Mouse (Mus musculus): ENCODE results near the gene Atp8b3.

Gene Atp8b3

DNA sequence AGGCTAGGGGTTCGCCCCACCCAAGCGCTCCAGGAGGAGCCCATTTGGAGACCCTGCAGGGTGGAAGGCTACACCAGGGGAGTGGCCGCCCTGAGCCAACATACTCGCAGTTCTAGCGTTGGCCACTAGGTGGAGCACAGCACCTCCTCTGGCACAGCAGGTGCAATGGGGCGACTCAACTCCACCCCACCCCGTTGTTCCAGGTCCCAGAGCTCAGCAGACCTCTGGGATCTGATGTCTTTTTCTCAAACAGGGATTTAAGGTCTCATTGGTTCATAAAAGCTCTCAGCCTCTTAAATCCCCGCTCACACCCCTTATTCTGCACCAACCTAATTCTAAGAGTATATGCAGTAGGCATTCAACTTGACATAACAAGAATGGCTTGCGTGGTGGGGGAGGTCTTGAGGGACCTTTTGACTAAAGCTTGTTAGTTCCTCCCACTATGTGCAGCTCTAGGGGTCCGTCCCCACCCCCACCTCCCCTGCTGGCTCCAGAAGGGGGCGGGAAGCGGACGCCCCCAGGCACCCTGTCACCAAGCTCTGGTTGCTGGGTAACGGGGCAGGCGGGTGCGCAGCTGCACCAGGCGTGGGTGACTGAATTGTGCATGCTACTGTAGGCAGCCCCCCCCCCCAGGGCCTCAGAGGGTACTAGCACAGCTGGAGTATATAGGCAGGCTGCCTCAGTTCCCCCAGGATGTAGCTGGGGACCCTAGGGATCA is 27.6 kb upstream of the Atp8b3 start:
- DNase-seq = peak; percentile 91 to 94

DNA sequence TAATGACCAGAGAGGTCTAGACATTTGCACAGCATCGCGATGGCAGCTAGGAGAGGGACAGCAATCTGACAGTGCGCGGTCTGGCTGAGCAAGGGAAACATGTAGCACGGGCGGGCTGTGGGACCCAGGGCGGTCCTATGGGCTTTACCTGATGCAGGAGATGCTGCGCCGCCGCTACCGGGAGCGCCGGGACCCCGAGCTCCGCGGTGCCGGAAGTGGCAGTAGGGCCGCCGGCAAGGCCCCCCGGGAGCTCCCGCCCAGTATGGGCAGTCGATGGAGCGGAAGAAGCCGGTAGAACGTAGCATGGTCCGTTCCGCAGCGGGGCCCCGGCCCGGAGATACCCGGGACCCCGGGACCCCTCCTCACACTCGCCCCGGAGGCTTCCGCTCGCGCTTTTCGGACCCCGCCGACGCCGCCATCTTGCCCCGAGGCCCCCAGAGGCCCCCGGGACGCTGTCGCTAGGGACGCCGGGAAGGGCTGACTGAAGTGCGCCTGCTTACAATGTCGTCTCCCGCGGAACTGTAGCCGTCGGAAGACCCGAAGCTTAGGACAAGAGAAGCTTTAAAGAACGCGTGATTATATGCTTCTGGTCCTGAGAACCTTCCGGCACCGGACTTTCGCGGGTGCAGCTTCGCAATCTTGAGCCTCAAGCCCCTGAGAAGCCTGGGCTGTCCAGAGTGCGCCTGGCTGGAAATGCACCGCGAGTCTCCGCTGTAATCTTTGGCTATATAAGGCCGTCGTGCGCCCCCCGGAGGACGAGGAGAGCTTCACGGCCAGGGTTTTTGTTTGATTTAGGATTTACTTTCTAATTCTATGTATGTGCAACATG is 22.4 kb upstream of the Atp8b3 start, which contains the start of gene Rexo1:
Gene Rexo1 (minus strand): TSS at position 445 of the 829 bp plus-strand sequence.
- DNase-seq = peak; percentile 92 to 97

- DNase-seq = no peak
Measured at GRCm38 (mm10) chr10:80560621-80561020, 21.7 kb upstream of the Atp8b3 start.

GRCm38 (mm10) chr10:80559431-80559830 is 20.5 kb upstream of the Atp8b3 start:
- no peak for DNase-seq

- DNase-seq = peak; percentile 84 to 85
Measured at GRCm38 (mm10) chr10:80557346-80557965, 18.5 kb upstream of the Atp8b3 start.

- DNase-seq = no peak
Measured at GRCm38 (mm10) chr10:80553997-80554396, 15.1 kb upstream of the Atp8b3 start.

DNA sequence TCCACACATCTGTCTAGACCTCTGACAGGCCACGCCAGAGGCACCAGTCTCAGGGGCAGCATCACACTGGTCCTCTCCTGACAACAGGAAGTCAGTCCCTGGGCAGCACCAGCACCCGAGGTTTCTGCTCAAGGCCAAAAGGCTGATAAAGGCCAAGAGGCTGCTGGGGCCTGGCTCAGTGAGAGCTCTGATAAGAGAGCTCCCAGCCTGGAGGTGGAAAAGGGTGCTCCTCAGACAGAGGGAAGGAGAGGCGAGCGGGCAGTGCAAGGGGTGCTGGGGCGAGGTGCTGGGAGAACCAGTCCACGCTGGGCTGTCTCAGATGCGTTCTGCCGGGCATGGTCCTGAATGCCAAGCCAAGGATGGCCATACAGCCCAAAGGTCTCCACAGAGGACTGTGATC is 14.7 kb upstream of the Atp8b3 start:
- DNase-seq = no peak

GRCm38 (mm10) chr10:80552364-80552763 is 13.4 kb upstream of the Atp8b3 start:
- DNase-seq = no peak

DNA sequence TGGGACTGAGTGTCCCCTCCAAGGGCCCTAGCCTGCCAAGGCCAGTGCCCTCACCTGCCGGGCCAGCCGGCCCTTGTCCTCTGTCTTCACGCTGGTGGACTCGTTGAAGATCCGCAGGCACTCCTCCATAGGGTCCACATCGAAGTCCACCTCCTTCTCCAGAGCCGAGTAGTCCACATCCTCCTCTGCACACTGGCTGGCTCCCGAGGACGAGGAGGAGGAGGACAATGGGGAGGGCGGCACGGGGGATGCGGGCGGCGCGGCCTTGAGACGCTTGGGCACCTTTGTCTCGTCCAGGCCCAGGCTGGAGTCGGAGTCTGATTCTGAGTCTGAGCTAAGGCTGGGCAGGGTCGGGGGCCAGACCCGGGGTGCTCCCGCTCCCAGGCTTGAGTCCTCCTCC is 10.4 kb upstream of the Atp8b3 start:
- no peak for DNase-seq

DNA sequence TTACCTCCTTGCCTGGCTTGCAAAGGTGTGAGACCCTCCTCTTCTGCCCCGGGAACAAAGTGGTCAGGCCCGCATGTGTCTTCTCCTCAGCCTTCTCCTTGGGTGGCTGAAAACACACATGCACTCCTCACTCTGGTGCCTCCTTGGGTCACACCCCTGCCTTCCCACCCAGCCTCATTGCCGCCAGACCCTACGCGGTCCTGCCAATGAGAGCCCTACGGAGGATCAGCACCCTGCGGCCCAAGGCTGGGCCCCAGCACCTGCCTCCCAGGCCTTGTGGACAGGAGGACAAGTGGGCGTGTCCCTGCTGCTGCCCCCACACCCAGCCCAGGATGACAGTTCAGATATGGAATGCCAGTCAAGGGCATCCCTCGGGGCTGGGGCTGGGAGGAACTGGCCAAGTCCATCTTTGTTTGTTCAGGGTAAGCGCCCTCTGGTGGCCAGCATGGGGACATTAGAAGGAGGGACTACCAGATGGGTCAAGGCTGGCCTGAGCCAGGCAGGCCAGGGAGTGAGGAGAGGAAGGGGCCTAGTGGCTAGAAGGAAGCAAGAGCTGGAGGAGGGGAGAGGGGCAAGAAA is 9.6 kb upstream of the Atp8b3 start:
- peak; percentile 72 to 74 for DNase-seq

- DNase-seq = no peak
Measured at GRCm38 (mm10) chr10:80547539-80547938, 8.6 kb upstream of the Atp8b3 start.

DNA sequence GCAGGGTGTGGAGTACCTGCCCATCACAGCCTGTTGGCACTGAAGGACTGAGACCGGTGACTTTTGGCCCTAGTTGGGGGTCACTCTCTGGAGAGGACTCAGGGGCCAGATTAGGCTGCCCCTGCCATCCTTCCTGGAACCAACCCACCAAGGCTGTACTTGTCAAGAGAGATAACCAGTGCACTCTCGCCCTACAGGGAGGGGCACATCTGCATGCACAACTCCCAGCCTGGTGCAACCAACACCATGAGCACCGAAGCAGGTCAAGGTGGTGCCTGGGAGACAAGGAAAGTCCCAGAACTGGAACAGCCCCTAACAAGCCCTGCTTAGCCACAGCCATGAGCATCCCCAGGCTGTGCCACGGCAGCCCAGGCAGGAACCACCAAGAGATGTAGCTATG is 8.0 kb upstream of the Atp8b3 start:
- DNase-seq = no peak

DNA sequence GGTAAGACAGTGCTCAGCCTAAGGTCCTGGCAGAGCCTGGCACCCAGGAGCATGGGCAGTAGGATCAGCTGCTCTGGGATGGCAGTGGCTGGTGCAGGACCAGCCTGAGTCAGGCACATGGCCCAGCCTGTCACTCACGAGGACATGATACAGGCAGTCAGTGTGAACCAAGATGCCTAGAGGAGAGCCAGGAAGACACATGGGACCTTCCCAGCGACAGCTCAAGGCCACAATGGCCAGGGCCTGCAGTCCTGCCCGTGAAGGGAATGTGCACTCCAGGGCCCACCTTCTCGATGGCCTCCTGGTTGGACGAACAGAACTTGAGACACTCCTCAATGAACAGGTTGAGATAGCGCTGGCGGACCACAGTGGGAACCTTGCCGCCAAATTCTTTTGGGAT is 6.7 kb upstream of the Atp8b3 start:
- DNase-seq = no peak

DNA sequence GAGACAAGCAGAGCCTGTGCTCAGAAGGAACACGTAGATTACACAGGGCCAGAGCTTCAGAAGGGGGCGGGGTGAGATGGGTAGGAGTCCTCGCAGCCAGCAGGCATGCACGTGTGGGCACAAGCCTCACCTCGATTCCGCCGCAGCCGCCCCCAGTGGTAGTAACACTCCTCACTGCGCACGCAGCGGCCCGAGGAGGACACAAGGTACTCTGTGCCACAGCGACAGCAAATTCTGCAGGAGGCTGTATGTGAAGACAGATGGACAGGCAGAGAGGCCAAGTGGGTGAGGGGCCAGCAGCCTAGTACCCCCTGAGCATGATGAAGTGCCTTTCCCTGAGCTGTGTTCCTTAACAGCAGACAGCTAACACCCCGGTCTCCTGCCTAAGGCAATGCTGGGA is 4.9 kb upstream of the Atp8b3 start:
- DNase-seq = no peak

GRCm38 (mm10) chr10:80539493-80539892 is 569 bp upstream of the Atp8b3 start:
- DNase-seq = no peak

GRCm38 (mm10) chr10:80538180-80538579 is 744 bp downstream of the Atp8b3 start:
- DNase-seq = no peak

DNA sequence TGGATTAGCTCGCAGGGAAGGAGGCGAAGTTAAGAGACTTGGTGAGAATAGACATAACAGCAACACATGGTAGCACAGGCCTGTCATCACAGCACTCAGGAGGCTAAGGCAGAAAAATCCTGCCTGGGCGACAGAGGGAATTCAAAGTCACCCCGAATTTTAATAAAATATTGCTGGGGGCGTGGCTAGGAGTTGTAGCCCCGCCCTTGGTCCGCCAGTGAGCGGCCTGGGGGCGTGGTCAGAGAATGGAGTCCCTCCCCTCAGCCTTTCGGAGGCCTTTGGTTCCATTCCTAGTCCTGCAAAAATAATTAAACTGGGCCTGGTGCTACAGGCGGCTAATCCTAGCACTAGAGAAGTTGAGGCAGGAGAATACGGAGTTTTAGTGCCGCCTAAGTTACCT is 3.2 kb downstream of the Atp8b3 start:
- no peak for DNase-seq

DNA sequence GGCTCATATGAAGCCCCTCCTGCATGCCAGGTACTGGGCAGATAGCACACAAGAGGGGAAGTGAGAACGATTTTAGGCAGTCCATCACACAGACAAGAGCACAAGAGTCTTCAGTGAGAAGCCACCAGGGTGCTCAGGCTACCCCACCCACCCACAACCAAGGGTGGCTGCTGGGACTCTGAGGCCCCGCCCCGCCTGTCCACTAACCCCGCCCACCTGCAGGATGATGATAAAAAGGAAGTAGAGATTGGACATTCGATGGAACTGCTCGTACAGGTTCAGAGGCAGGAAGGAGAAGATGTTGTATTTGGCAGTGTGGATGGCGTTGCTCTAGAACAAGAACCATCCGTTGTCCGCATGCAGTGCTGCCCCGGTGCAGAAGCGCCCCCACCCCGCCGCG is 3.9 kb downstream of the Atp8b3 start:
- no peak for DNase-seq

DNA sequence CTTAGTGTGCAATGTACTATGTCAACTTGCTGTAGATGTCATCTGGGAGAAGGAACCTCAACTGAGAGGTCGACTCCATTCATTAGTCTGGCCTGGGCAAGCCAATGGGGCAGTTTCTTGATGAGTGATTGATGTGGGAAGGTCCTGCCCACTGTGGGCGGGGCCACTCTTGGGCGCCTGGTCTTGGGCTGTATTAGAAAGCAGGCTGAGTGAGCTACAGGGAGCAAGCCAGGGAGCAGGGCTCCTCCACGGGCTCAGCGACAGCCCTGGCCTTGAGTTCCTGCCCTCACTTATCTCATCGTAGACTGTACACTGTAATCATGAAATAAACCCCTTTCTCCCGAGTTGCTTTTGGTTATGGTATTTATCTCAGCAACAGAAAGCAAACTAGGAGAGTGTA is 5.2 kb downstream of the Atp8b3 start:
- no peak for DNase-seq

- no peak for DNase-seq
Measured at GRCm38 (mm10) chr10:80532783-80533182, 6.1 kb downstream of the Atp8b3 start.

GRCm38 (mm10) chr10:80526172-80526571 is 12.8 kb downstream of the Atp8b3 start:
- no peak for DNase-seq

DNA sequence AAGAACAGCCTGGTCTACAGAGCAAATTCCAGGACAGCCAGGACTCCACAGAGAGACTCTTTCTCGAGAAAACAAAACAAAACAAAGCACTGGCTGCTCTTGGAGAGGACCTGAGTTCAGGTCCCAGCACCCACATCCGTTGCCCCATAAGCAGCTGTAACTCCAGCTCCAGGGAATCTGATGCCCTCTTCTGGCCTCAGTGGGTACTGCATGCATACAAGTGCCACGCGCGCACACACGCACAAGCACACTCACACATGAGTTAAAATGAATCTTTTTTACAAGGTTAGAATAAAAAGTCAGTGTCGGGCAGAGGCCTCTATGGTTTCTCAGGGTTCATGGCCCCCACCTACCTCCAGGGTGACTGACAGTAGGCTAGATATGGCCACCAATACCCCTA is 15.6 kb downstream of the Atp8b3 start:
- DNase-seq = no peak

GRCm38 (mm10) chr10:80519287-80519686 is 19.6 kb downstream of the Atp8b3 start:
- DNase-seq = no peak

All from cerebellum, postnatal 36 days (tissue).